Mouse (Mus musculus): ENCODE data around the gene Ccsap. TPM values are rescaled to one million over a fixed set of nuclear protein-coding genes. Genes with fewer than 3 reads are reported as not detected.

Gene Ccsap
- total RNA-seq, 1 experiment, result 5.1 TPM

GRCm38 (mm10) chr8:123846509-123846908 lies 13.5 kb downstream of the Ccsap start:
- peaks cover 0 to 11% of the 10 kb centered on the region in 2 experiments; a peak in 2 of 4 replicates for H3K4me1 ChIP-seq (ENCODE audit: control insufficient read depth in 2 of 2, insufficient read depth in 2 of 2, low read length in 2 of 2, poor library complexity in 1 of 2)
- no peaks in the 10 kb centered on the region for H3K9me3 ChIP-seq (ENCODE audit: control insufficient read depth, insufficient read depth, low read depth, low read length)
- H3K4me3 ChIP-seq (ENCODE audit: insufficient read depth in 1 of 2, low read depth in 1 of 2, low read length in 2 of 2, poor library complexity in 1 of 2, severe bottlenecking in 1 of 2), result no peak overlapping the region
- no peak for DNase-seq (ENCODE audit: low read depth, low spot score)
- in situ Hi-C loops (cut with MboI; ENCODE audit: low sequenced_read_pairs in 2 of 2, unreplicated experiment in 2 of 2), result no loop called here
- TF ChIP-seq CHD2 (IDR thresholded peaks at IDR 0.05; ENCODE audit: low read depth, low read length) (no peak), ZNF384 (IDR thresholded peaks at IDR 0.05; ENCODE audit: low read depth, low read length) (no peak), ZC3H11A (IDR thresholded peaks at IDR 0.05; ENCODE audit: borderline replicate concordance, low read depth, low read length) (no peak), MAFK (IDR thresholded peaks at IDR 0.05; ENCODE audit: insufficient read depth, low read depth, low read length) (no peak), HCFC1 (IDR thresholded peaks at IDR 0.05; ENCODE audit: borderline replicate concordance, insufficient read depth, low read length) (no peak)
- peaks cover 5% of the 10 kb centered on the region; the same call in 1 of the 2 replicates for H3K36me3 ChIP-seq (ENCODE audit: control insufficient read depth, insufficient read depth, low read length, poor library complexity, severe bottlenecking)
- H3K9ac ChIP-seq (ENCODE audit: insufficient read depth, low read depth, low read length, poor library complexity, severe bottlenecking), result no peak overlapping the region
- no peak overlapping the region; the same call in 1 of the 2 replicates for H3K27ac ChIP-seq (ENCODE audit: insufficient read depth, low read depth, low read length, poor library complexity, severe bottlenecking)

- H3K4me1 ChIP-seq (ENCODE audit: control insufficient read depth in 2 of 2, insufficient read depth in 2 of 2, low read length in 2 of 2, poor library complexity in 1 of 2), result peaks cover 0 to 11% of the 10 kb centered on the region in 2 experiments; a peak in 2 of 4 replicates
- DNase-seq (ENCODE audit: low read depth, low spot score), result no peak
- no peaks in the 10 kb centered on the region for H3K9me3 ChIP-seq (ENCODE audit: control insufficient read depth, insufficient read depth, low read depth, low read length)
- no peak for TF ChIP-seq ZC3H11A (IDR thresholded peaks at IDR 0.05; ENCODE audit: borderline replicate concordance, low read depth, low read length)
- TF ChIP-seq CHD2 (IDR thresholded peaks at IDR 0.05; ENCODE audit: low read depth, low read length), result no peak
- no peak for TF ChIP-seq HCFC1 (IDR thresholded peaks at IDR 0.05; ENCODE audit: borderline replicate concordance, insufficient read depth, low read length)
- H3K27ac ChIP-seq (ENCODE audit: insufficient read depth, low read depth, low read length, poor library complexity, severe bottlenecking), result no peak overlapping the region
- in situ Hi-C loops (cut with MboI; ENCODE audit: low sequenced_read_pairs in 2 of 2, unreplicated experiment in 2 of 2), result no loop called here
- H3K9ac ChIP-seq (ENCODE audit: insufficient read depth, low read depth, low read length, poor library complexity, severe bottlenecking), result no peak overlapping the region
- H3K4me3 ChIP-seq (ENCODE audit: insufficient read depth in 1 of 2, low read depth in 1 of 2, low read length in 2 of 2, poor library complexity in 1 of 2, severe bottlenecking in 1 of 2), result no peak overlapping the region
- H3K36me3 ChIP-seq (ENCODE audit: control insufficient read depth, insufficient read depth, low read length, poor library complexity, severe bottlenecking), result peaks cover 5% of the 10 kb centered on the region; the same call in 1 of the 2 replicates
Measured at GRCm38 (mm10) chr8:123845991-123846390, 14.0 kb downstream of the Ccsap start.

GRCm38 (mm10) chr8:123845114-123845513 lies 14.9 kb downstream of the Ccsap start:
- peaks cover 0 to 11% of the 10 kb centered on the region in 2 experiments; a peak in 2 of 4 replicates for H3K4me1 ChIP-seq (ENCODE audit: control insufficient read depth in 2 of 2, insufficient read depth in 2 of 2, low read length in 2 of 2, poor library complexity in 1 of 2)
- in situ Hi-C loops (cut with MboI; ENCODE audit: low sequenced_read_pairs in 2 of 2, unreplicated experiment in 2 of 2), result no loop called here
- no peaks in the 10 kb centered on the region for H3K9me3 ChIP-seq (ENCODE audit: control insufficient read depth, insufficient read depth, low read depth, low read length)
- H3K36me3 ChIP-seq (ENCODE audit: control insufficient read depth, insufficient read depth, low read length, poor library complexity, severe bottlenecking), result peaks cover 5% of the 10 kb centered on the region; the same call in 1 of the 2 replicates
- no peak overlapping the region for H3K9ac ChIP-seq (ENCODE audit: insufficient read depth, low read depth, low read length, poor library complexity, severe bottlenecking)
- no peak for DNase-seq (ENCODE audit: low read depth, low spot score)
- TF ChIP-seq MAFK (IDR thresholded peaks at IDR 0.05; ENCODE audit: insufficient read depth, low read depth, low read length) (no peak), ZNF384 (IDR thresholded peaks at IDR 0.05; ENCODE audit: low read depth, low read length) (no peak), ZC3H11A (IDR thresholded peaks at IDR 0.05; ENCODE audit: borderline replicate concordance, low read depth, low read length) (no peak), CHD2 (IDR thresholded peaks at IDR 0.05; ENCODE audit: low read depth, low read length) (no peak), HCFC1 (IDR thresholded peaks at IDR 0.05; ENCODE audit: borderline replicate concordance, insufficient read depth, low read length) (no peak)
- H3K4me3 ChIP-seq (ENCODE audit: insufficient read depth in 1 of 2, low read depth in 1 of 2, low read length in 2 of 2, poor library complexity in 1 of 2, severe bottlenecking in 1 of 2), result no peak overlapping the region
- no peak overlapping the region for H3K27ac ChIP-seq (ENCODE audit: insufficient read depth, low read depth, low read length, poor library complexity, severe bottlenecking)

- Histone ChIP-seq H3K27ac (ENCODE audit: insufficient read depth, low read depth, low read length, poor library complexity, severe bottlenecking) (no peak overlapping the region), H3K36me3 (ENCODE audit: control insufficient read depth, insufficient read depth, low read length, poor library complexity, severe bottlenecking) (peaks cover 5% of the 10 kb centered on the region; the same call in 1 of the 2 replicates), H3K4me1 (ENCODE audit: control insufficient read depth in 2 of 2, insufficient read depth in 2 of 2, low read length in 2 of 2, poor library complexity in 1 of 2) (peaks cover 0 to 11% of the 10 kb centered on the region in 2 experiments; a peak in 2 of 4 replicates), H3K4me3 (ENCODE audit: insufficient read depth in 1 of 2, low read depth in 1 of 2, low read length in 2 of 2, poor library complexity in 1 of 2, severe bottlenecking in 1 of 2) (no peak overlapping the region), H3K9ac (ENCODE audit: insufficient read depth, low read depth, low read length, poor library complexity, severe bottlenecking) (no peak overlapping the region), H3K9me3 (ENCODE audit: control insufficient read depth, insufficient read depth, low read depth, low read length) (no peaks in the 10 kb centered on the region)
- no peak for TF ChIP-seq MAFK (IDR thresholded peaks at IDR 0.05; ENCODE audit: insufficient read depth, low read depth, low read length)
- no peak for TF ChIP-seq HCFC1 (IDR thresholded peaks at IDR 0.05; ENCODE audit: borderline replicate concordance, insufficient read depth, low read length)
- TF ChIP-seq ZNF384 (IDR thresholded peaks at IDR 0.05; ENCODE audit: low read depth, low read length), result no peak
- in situ Hi-C loops (cut with MboI; ENCODE audit: low sequenced_read_pairs in 2 of 2, unreplicated experiment in 2 of 2), result no loop called here
- no peak for DNase-seq (ENCODE audit: low read depth, low spot score)
Measured at GRCm38 (mm10) chr8:123844341-123844740, 15.7 kb downstream of the Ccsap start.

GRCm38 (mm10) chr8:123842086-123842485 lies 17.9 kb downstream of the Ccsap start:
- peaks cover 5% of the 10 kb centered on the region; the same call in 1 of the 2 replicates for H3K36me3 ChIP-seq (ENCODE audit: control insufficient read depth, insufficient read depth, low read length, poor library complexity, severe bottlenecking)
- no peak for DNase-seq (ENCODE audit: low read depth, low spot score)

More at GRCm38 (mm10) chr8:123842086-123842485, 17.9 kb downstream of the Ccsap start:
- H3K9ac ChIP-seq (ENCODE audit: insufficient read depth, low read depth, low read length, poor library complexity, severe bottlenecking), result no peak overlapping the region
- H3K4me1 ChIP-seq (ENCODE audit: control insufficient read depth in 2 of 2, insufficient read depth in 2 of 2, low read length in 2 of 2, poor library complexity in 1 of 2), result peaks cover 0 to 8% of the 10 kb centered on the region in 2 experiments; a peak in 2 of 4 replicates
- no peak for TF ChIP-seq ZNF384 (IDR thresholded peaks at IDR 0.05; ENCODE audit: low read depth, low read length)
- TF ChIP-seq MAFK (IDR thresholded peaks at IDR 0.05; ENCODE audit: insufficient read depth, low read depth, low read length), result no peak
- no peak overlapping the region for H3K4me3 ChIP-seq (ENCODE audit: insufficient read depth in 1 of 2, low read depth in 1 of 2, low read length in 2 of 2, poor library complexity in 1 of 2, severe bottlenecking in 1 of 2)
- in situ Hi-C loops (cut with MboI; ENCODE audit: low sequenced_read_pairs in 2 of 2, unreplicated experiment in 2 of 2), result no loop called here
- no peak overlapping the region for H3K27ac ChIP-seq (ENCODE audit: insufficient read depth, low read depth, low read length, poor library complexity, severe bottlenecking)
- H3K9me3 ChIP-seq (ENCODE audit: control insufficient read depth, insufficient read depth, low read depth, low read length), result no peaks in the 10 kb centered on the region
